Mouse (Mus musculus) Muller cell, postnatal 12 days (primary cell): ENCODE results near the gene Fsd2.

Experiments used
- DNase-seq: peaks from one replicate; pipeline ENCODE4 v3.0.0-alpha.2; 2015; ENCODE audit errors: inconsistent ontology term

Fsd2 gene

GRCm38 (mm10) chr7:81542934-81543333, 23.8 kb downstream of the Fsd2 start:
- no peak for DNase-seq

GRCm38 (mm10) chr7:81541924-81542524, 24.7 kb downstream of the Fsd2 start:
- peak; percentile 73 for DNase-seq

- no peak for DNase-seq
Measured at GRCm38 (mm10) chr7:81540999-81541398, 25.7 kb downstream of the Fsd2 start.

DNA sequence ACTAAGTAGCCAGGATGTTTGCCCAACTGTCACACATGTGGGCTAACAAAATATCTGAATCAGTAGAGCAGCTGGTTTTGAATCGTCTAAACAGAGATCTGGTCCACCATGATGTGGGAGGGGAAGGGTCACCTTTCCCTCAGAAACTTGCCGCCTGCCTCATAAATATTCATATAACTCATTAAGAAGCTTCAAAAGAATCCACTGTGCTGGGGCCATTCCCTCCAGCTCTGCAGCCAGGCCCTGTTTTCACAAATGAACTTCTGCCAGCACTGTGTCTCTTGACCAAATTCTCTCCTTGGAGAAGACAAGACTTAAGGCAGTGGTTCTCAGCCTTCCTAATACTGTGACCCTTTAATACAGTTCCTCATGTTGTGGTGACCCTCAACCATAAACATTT, 27.2 kb downstream of the Fsd2 start:
- peak; percentile 14 for DNase-seq

GRCm38 (mm10) chr7:81538070-81538675, 28.6 kb downstream of the Fsd2 start:
- DNase-seq: peak; percentile 29

GRCm38 (mm10) chr7:81536478-81536877, 30.3 kb downstream of the Fsd2 start:
- DNase-seq: no peak

GRCm38 (mm10) chr7:81531462-81531861, 35.3 kb downstream of the Fsd2 start:
- DNase-seq: no peak

DNA sequence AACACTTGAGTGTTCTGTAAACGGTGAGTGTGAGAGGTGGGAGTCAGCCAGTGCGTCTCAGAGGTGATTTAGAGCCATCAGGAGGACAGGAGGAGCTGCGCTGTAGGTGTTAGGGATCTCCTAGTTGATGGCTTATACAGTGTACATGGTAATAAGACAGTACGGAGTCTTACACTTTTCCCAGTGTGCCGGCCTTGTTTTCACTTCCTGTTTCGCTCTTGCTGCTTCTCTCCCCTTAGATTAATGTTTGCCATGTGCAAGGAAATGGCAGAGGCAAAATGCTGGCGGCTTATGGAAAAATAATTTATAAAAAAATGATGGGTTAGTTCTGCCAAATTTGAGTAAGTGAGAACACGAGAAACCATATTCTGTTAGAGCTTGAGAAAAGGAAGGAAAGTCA, 37.8 kb downstream of the Fsd2 start:
- no peak for DNase-seq

DNA sequence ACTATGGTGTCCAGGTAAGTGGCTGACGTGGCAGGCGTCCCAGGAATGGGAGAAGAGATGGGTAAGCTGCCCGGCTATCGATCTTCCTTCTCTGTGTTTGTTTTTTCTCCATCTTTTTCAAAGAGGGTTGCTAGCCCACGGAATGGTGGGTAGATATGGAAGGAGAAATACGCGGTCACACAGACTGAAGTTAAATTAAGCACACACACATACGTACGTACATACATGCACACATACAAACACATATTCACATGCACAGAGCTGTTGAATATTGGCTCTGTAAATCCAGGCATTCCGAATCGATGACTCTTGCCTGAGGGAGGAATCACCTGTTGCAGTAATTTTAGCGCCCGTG, 43.1 kb downstream of the Fsd2 start:
- no peak for DNase-seq

DNA sequence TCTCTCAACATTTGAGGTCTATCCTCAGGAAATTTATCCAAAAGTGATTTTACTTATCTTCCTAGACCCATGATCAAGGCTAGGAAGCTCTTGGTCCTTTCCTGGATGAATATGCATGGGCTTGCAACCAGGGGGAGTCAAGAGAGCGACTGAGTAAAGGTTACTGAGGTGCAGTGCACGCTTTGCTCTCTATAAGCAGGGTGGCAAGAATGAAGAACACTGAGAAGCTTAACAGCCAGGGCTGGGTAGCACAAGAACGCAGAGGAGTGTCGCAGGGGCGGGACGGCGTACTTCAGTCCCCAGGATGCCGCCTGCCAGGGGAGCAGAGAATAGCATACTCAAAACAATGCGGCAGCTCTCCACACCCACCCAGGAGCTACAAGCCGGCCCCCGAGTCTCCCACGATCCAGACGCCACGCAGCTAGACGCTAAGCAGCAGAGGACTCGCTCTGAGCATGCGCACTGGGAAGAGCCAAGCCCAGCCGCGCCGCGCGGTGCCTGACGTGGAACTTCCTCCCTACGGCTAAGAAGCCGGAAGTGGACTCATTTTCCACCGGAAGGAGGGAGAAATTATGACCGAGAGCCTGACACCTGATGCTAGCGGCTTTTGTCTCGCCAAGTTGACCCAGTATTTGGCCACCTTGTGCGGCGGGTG, 43.6 kb downstream of the Fsd2 start:
- DNase-seq: peak; percentile 98

- DNase-seq: no peak
Measured at GRCm38 (mm10) chr7:81516154-81517030, 50.4 kb downstream of the Fsd2 start.

DNA sequence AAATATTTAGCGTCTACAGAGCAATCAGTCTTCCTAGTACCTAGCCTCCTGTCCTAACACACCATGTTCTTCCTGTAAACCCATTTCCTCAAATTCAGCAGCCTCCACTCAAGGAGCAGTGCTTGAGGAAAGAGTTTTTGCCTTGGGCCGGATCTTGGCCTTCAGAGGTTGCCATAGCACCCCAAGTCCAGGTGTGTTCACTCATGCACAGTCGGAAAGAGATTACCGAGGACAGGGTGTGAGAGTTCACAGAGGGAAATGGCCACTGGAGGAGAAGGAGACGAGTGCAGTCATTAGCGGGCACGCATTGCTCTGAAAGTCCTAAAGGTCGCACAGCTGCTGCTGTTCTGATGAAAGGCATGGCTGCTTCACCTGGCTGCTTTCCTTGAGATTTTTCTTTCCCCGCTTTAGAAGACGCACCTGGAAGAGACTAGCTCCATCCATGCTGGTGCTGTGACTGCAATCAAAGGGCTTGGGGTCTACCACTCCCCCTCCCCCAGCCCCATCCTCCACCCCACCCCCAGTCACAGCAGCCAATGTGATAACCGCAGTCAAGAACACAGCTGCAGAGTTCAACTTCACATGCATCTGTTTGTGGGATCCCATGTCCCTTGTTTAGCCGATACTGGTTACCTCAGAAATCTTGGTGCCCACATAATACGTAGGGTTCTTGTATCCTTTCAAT, 51.7 kb downstream of the Fsd2 start:
- no peak for DNase-seq

- DNase-seq: no peak
Measured at GRCm38 (mm10) chr7:81501050-81501449, 65.7 kb downstream of the Fsd2 start.

DNA sequence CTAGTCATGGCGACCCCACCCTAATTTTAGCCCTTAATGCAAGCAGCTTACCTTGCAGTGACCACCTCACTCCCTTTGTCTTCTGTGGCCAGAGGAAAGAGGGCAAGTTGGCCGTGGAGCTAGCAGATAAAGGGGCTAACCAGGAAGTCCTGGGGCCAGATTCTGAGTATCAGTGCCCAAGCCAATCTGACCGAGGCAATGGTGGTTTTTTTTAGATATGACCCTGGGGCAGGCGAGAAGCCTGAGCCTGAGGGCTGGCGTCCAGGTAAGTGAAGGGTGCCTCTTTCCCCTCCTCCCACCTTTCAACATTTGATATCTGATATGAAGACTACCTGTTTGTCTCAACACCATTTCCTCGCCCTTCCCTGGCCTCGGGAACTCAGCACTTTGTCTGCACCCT, 68.6 kb downstream of the Fsd2 start, which contains the start of gene BC048679:
TSS of gene BC048679 (minus strand) at position 101 of the 400 bp plus-strand sequence.
- DNase-seq: no peak

DNA sequence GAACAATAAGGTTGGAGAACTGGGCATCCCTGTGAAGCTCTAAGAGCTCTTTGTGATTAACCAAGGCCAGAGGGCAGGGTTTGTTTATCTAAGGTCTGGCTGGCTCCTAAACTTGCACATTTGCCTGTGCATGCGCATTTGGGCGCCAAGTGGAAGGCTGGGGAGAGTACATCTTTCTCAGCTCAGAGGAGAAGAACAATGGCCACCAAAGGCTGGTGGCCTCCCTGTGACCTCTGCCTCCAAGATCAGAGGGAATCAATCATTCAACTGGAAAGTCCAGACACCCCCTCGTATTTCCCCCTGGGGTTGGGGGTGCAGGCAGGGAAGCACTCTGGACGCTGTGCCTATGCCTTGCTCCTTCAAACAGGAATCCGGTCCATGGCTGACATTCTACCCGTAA, 69.6 kb downstream of the Fsd2 start:
- peak; percentile 81 for DNase-seq

DNA sequence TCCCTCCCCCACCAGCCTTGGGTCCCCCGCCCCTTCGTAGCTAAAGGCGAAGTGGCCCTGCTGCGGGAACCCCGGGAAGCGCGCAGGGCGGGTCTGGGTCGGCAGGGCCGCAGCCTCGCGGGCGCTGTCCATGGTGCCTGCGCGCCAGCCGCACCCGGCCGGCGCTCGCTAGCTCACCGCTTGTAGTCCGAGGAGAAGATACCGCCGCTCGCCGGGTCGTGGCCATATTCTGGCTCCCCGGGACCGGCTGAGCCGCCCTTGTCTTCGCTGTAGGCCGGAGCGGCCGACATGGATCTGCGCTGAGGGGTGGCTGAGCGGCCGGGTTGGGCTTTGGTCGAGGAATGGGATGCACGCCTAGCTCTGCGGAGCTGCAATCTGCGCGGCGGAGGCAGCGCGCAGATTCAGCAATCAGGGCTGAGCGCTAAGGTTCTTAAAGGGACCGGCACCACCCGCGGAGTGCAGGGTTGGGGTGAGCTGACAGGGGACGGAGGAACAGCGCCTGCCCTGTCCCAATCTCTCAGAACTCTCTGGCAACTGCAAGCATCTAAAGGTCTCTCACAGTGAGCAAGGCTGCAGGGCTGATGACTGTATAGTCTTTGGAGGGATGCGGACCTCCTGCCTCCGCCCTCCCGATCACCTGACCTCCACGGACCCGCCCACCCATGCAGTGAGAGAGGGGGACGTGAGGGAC, 73.3 kb downstream of the Fsd2 start, which contains the start of gene Ap3b2:
TSS of gene Ap3b2 (minus strand) at position 595 of the 691 bp plus-strand sequence.
- peak; percentile 89 for DNase-seq

DNA sequence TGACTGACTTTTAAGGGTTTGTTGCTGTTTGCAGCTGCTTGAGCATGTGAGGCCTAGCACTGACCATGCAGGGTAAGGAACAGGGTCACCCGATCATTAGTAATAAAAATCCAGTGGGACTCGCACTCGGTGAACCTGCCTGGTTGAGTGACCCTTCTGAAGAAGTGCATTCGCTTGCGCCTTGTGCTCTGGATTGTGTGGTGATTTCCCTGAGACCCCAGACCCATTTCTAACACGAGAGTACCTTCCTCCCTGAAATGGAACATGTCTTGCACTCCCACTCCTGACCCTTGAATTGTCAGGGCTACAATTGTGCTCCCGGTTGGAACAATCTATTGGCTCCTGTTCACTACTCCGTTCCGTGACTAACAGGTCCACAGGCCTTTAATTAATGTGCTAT, 74.1 kb downstream of the Fsd2 start:
- no peak for DNase-seq

DNA sequence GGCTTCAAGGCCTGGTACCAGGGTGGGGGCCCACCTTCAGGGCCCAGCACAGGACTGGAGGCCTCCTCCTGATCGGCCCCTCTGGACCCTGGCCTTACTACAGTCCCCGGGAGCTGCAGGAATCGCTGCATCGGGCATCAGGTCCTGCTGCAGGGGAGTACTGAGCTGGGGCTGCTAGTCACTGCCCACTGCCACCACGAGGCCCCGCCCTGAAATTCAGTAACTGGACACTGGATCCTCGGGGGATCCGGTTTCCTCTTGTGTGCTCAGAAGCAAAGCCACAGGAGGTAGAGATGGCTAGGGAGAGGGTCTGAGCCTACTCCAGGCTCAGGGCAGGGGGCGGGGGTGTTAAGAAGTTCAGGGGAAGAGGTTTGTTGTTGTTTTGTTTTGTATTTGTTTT, 77.1 kb downstream of the Fsd2 start:
- DNase-seq: no peak
